Mouse (Mus musculus): ENCODE data around the gene Vmn1r207-ps. TPM values are rescaled to one million over a fixed set of nuclear protein-coding genes. Genes with fewer than 3 reads are reported as not detected.
"Not testable (repeated sequence)": the region's sequence is repeated elsewhere in the genome, so short reads cannot be mapped to it uniquely, and the experiment has no call there.

Vmn1r207-ps gene
- polyA plus RNA-seq (2015; fragmentation: Nextera tagmentation; extraction: Ambion mirVana) = not detected in 2 replicates

- not testable (repeated sequence) for H3K4me3 ChIP-seq; H3K27ac ChIP-seq; H3K27me3 ChIP-seq; H3K9ac ChIP-seq; ATAC-seq (ENCODE audit: insufficient number of reproducible peaks, insufficient read depth, low FRiP score, low TSS enrichment, low read depth); H3K4me2 ChIP-seq; H3K4me1 ChIP-seq; H3K36me3 ChIP-seq; H3K9me3 ChIP-seq
Measured at GRCm38 (mm10) chr13:22729529-22729928, at the start of gene Vmn1r207-ps. Gene Vmn1r207-ps (minus strand): TSS chr13:22729629.

- H3K4me1 ChIP-seq; H3K27me3 ChIP-seq; H3K9ac ChIP-seq; H3K27ac ChIP-seq; H3K4me2 ChIP-seq; H3K4me3 ChIP-seq; H3K36me3 ChIP-seq; ATAC-seq (ENCODE audit: insufficient number of reproducible peaks, insufficient read depth, low FRiP score, low TSS enrichment, low read depth); H3K9me3 ChIP-seq: not testable (repeated sequence)
- no CpG with 5 or more reads among the region's 7 CpGs for WGBS
Measured at GRCm38 (mm10) chr13:22777300-22777699, 47.9 kb upstream of the Vmn1r207-ps start, which contains the start of gene Vmn1r208. Gene Vmn1r208 (minus strand): TSS chr13:22777400.

- not testable (repeated sequence) for H3K4me2 ChIP-seq; H3K4me1 ChIP-seq; ATAC-seq (ENCODE audit: insufficient number of reproducible peaks, insufficient read depth, low FRiP score, low TSS enrichment, low read depth); H3K9ac ChIP-seq; H3K36me3 ChIP-seq; H3K9me3 ChIP-seq; H3K27me3 ChIP-seq; H3K27ac ChIP-seq; H3K4me3 ChIP-seq
- WGBS = 60% methylated on average over 1 of the region's 2 CpGs
Measured at GRCm38 (mm10) chr13:22771592-22771991, 42.2 kb upstream of the Vmn1r207-ps start.

- no peak overlapping the region for H3K4me2 ChIP-seq
Measured at GRCm38 (mm10) chr13:22747524-22747923, 18.1 kb upstream of the Vmn1r207-ps start.

GRCm38 (mm10) chr13:22706947-22707346, 22.5 kb downstream of the Vmn1r207-ps start:
- not testable (repeated sequence) for H3K27ac ChIP-seq; H3K4me3 ChIP-seq; H3K9ac ChIP-seq; H3K27me3 ChIP-seq; H3K4me1 ChIP-seq; H3K36me3 ChIP-seq; H3K4me2 ChIP-seq; ATAC-seq (ENCODE audit: insufficient number of reproducible peaks, insufficient read depth, low FRiP score, low TSS enrichment, low read depth); H3K9me3 ChIP-seq

More at GRCm38 (mm10) chr13:22747524-22747923, 18.1 kb upstream of the Vmn1r207-ps start:
- no peak for ATAC-seq (ENCODE audit: insufficient number of reproducible peaks, insufficient read depth, low FRiP score, low TSS enrichment, low read depth)
- Histone ChIP-seq H3K9ac (no peak overlapping the region), H3K27me3 (no peaks in the 10 kb centered on the region), H3K27ac (no peak overlapping the region), H3K4me3 (no peak overlapping the region), H3K4me1 (no peaks in the 10 kb centered on the region), H3K36me3 (no peaks in the 10 kb centered on the region), H3K9me3 (no peaks in the 10 kb centered on the region)

GRCm38 (mm10) chr13:22702951-22703350, 26.5 kb downstream of the Vmn1r207-ps start:
- not testable (repeated sequence) for H3K9ac ChIP-seq; ATAC-seq (ENCODE audit: insufficient number of reproducible peaks, insufficient read depth, low FRiP score, low TSS enrichment, low read depth); H3K4me2 ChIP-seq; H3K36me3 ChIP-seq; H3K27ac ChIP-seq; H3K4me1 ChIP-seq; H3K27me3 ChIP-seq; H3K4me3 ChIP-seq; H3K9me3 ChIP-seq
- 40% methylated on average over 2 of the region's 2 CpGs for WGBS

Other genes starting within 250 kb of the Vmn1r207-ps start
- gene Vmn1r202, start 224.2 kb downstream of the Vmn1r207-ps start, polyA plus RNA-seq (2015; fragmentation: Nextera tagmentation; extraction: Ambion mirVana) = not detected in 2 replicates
- gene Vmn1r203, start 211.5 kb downstream of the Vmn1r207-ps start, polyA plus RNA-seq (2015; fragmentation: Nextera tagmentation; extraction: Ambion mirVana) = not detected in 2 replicates
- gene Vmn1r204, start 176.4 kb downstream of the Vmn1r207-ps start, polyA plus RNA-seq (2015; fragmentation: Nextera tagmentation; extraction: Ambion mirVana) = not detected in 2 replicates
- gene Vmn1r205, start 136.6 kb downstream of the Vmn1r207-ps start, polyA plus RNA-seq (2015; fragmentation: Nextera tagmentation; extraction: Ambion mirVana) = not detected in 2 replicates
- not detected in 2 replicates for gene Vmn1r206, start 105.4 kb downstream of the Vmn1r207-ps start, polyA plus RNA-seq (2015; fragmentation: Nextera tagmentation; extraction: Ambion mirVana)
- gene Vmn1r208, start 47.8 kb upstream of the Vmn1r207-ps start, polyA plus RNA-seq (2015; fragmentation: Nextera tagmentation; extraction: Ambion mirVana) = not detected in 2 replicates
- not detected in 2 replicates for gene Vmn1r209, start 80.1 kb upstream of the Vmn1r207-ps start, polyA plus RNA-seq (2015; fragmentation: Nextera tagmentation; extraction: Ambion mirVana)
- not detected in 2 replicates for gene Vmn1r210, start 101.7 kb upstream of the Vmn1r207-ps start, polyA plus RNA-seq (2015; fragmentation: Nextera tagmentation; extraction: Ambion mirVana)
- not detected in 2 replicates for gene Vmn1r211, start 127.9 kb upstream of the Vmn1r207-ps start, polyA plus RNA-seq (2015; fragmentation: Nextera tagmentation; extraction: Ambion mirVana)
- not detected in 2 replicates for gene Vmn1r212, start 154.6 kb upstream of the Vmn1r207-ps start, polyA plus RNA-seq (2015; fragmentation: Nextera tagmentation; extraction: Ambion mirVana)

Data from embryonic facial prominence, embryonic 13.5 days (tissue).